Mouse (Mus musculus) neural tube, embryonic 11.5 days (tissue): ENCODE results near the gene Adcy3. TPM values are rescaled to one million over a fixed set of nuclear protein-coding genes. Genes with fewer than 3 reads are reported as not detected.
A peak's percentile ranks its signal among the peaks of the same experiment; 100 is the strongest.

Source experiments
- ATAC-seq: fragments of 200-750 bp; cut with Nextera tagmentation; 2 replicates; pipeline ENCODE4 v1.8.0; 2017; ENCODE audit warnings: moderate number of reproducible peaks, mild to moderate bottlenecking, moderate TSS enrichment, moderate library complexity; ENCODE audit not compliant: insufficient read depth, low FRiP score, low TSS enrichment
- DNase-seq: peaks from one replicate; pipeline ENCODE4 v3.0.0-alpha.2; 2015; ENCODE audit warnings: low spot score
- H3K27ac ChIP-seq: fragments of 300-500 bp; sonication (generic); 2 replicates; pipeline ENCODE4 v1.5.1; 2014; ENCODE audit warnings: low read depth, mild to moderate bottlenecking, low read length
- H3K27me3 ChIP-seq: fragments of 300-500 bp; sonication (generic); 2 replicates; pipeline ENCODE4 v1.6.1; 2014; ENCODE audit warnings: mild to moderate bottlenecking, low read length, mixed read lengths; ENCODE audit not compliant: control insufficient read depth, insufficient read depth
- H3K36me3 ChIP-seq: fragments of 300-500 bp; sonication (generic); 2 replicates; pipeline ENCODE4 v1.6.1; 2014; ENCODE audit warnings: mild to moderate bottlenecking, low read length, moderate library complexity, mixed read lengths; ENCODE audit not compliant: control insufficient read depth, insufficient read depth
- H3K4me1 ChIP-seq: fragments of 300-500 bp; sonication (generic); 2 replicates; pipeline ENCODE4 v1.6.1; 2014; ENCODE audit warnings: low read length, mixed read lengths; ENCODE audit not compliant: control insufficient read depth, insufficient read depth
- H3K4me2 ChIP-seq: fragments of 300-500 bp; sonication (generic); 2 replicates; pipeline ENCODE4 v1.6.1; 2014; ENCODE audit warnings: low read depth, mild to moderate bottlenecking, moderate library complexity
- H3K4me3 ChIP-seq: fragments of 300-500 bp; sonication (generic); 2 replicates; pipeline ENCODE4 v1.5.1; 2014; ENCODE audit warnings: low read depth, low read length
- H3K9ac ChIP-seq: fragments of 300-500 bp; sonication (generic); 2 replicates; pipeline ENCODE4 v1.6.1; 2014; ENCODE audit warnings: mild to moderate bottlenecking, low read length
- H3K9me3 ChIP-seq: fragments of 300-500 bp; sonication (generic); 2 replicates; pipeline ENCODE4 v1.6.1; 2016; ENCODE audit warnings: low read length; ENCODE audit not compliant: control insufficient read depth
- WGBS: fragments of 180-500 bp; shearing (Covaris S2); extraction: QIAGEN DNeasy Blood & Tissue Kit; methylation state at CpG from one replicate; pipeline ENCODE4 v1.1.7; 2014; 5-methylcytosine and 5-hydroxymethylcytosine counted together
- polyA plus RNA-seq: library from polyadenylated mRNA; unstranded; fragments of >200 nt; fragmentation: Nextera tagmentation; extraction: Ambion mirVana; gene quantifications from 2 replicates; pipeline ENCODE4 v1.2.1, GENCODE M21; 2014

Adcy3 gene
- polyA plus RNA-seq, 1 experiment from 2014 or later, result 5.8 TPM

DNA sequence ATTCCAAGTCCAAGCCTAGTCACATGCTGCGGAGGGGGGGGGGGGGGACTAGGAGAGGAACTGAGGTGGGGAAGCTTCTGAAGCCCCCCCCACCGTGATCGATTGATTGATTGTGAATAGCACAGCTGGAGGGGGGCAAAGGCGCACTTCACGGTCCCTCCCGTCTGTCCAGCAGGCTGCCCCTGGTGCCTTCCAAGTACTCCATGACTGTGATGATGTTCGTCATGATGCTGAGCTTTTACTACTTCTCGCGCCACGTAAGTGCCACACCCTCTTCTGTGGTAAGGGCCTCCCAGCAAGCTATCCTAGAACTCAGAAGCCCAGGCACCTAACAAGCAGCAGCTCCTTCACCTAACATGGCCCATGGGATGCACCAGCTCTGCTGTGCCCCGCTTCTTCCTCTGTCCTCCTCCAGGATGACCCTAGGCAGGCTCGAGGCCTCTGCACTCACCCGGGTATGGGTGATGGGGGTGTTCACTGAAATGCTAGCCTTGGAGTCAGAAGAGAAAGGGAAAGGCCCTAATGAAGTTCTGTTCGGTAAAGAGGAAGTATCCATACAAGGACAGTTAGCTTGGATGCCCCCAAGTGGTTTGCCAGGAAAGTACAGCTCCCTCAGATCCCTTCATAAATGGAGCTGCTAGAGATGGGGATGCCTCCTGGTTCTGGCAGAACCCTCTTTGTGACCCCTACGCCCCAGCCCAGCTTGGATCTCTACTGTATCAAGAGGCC, 75.7 kb downstream of the Adcy3 start:
- no peak overlapping the region for H3K27ac ChIP-seq
- 82% methylated on average over 15 of the region's 15 CpGs for WGBS
- no peaks in the 10 kb centered on the region for H3K4me1 ChIP-seq
- no peaks in the 10 kb centered on the region for H3K9me3 ChIP-seq
- no peak overlapping the region for H3K4me3 ChIP-seq
- no peak overlapping the region for H3K4me2 ChIP-seq
- peaks cover 5% of the 10 kb centered on the region; the same call in 1 of the 2 replicates for H3K36me3 ChIP-seq
- no peak overlapping the region for H3K9ac ChIP-seq
- H3K27me3 ChIP-seq, result no peaks in the 10 kb centered on the region
- DNase-seq, result no peak
- ATAC-seq, result no peak

DNA sequence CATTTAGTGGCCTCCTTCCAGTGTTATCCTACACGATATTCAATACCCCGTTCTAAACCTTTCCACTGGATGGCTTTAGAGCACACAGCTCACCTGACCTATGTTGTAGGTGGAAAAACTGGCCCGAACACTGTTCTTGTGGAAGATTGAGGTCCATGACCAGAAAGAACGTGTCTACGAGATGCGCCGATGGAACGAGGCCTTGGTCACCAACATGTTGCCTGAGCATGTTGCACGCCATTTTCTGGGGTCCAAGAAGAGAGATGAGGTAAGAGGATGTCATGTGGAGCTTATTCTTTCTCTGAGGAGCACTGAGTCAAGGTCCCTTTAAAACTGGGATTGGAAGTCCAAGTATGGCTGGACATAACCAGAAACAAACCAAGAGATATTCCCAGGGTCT, 76.3 kb downstream of the Adcy3 start:
- 96% methylated on average over 9 of the region's 9 CpGs for WGBS
- Histone ChIP-seq H3K36me3 (peaks cover 5% of the 10 kb centered on the region; the same call in 1 of the 2 replicates), H3K4me3 (no peak overlapping the region), H3K27me3 (no peaks in the 10 kb centered on the region), H3K9me3 (no peaks in the 10 kb centered on the region), H3K4me2 (no peak overlapping the region), H3K4me1 (no peaks in the 10 kb centered on the region), H3K9ac (no peak overlapping the region), H3K27ac (no peak overlapping the region)
- DNase-seq (no peak), ATAC-seq (no peak)

DNA sequence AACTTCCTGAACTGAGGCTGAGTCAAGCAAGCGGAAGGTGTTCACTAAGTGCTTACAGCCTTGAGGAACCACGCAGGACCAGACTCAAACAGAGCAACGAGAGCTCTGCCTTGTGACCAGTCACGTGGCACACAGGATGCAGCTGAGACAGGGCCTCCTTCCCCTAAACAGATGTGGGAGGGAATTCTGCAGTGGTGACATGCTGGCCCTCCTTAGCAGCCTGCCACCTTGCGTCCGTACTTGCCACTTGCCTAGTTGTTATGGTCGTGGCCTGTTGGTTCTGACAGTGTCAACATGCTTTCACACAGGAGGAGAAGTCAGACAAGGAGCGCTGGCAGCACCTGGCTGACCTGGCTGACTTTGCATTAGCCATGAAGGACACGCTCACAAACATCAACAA, 78.3 kb downstream of the Adcy3 start:
- 93% methylated on average over 9 of the region's 9 CpGs for WGBS
- Histone ChIP-seq H3K36me3 (peaks cover 10% of the 10 kb centered on the region), H3K27me3 (no peaks in the 10 kb centered on the region), H3K9me3 (no peaks in the 10 kb centered on the region), H3K4me2 (no peak overlapping the region), H3K27ac (no peak overlapping the region), H3K4me3 (no peak overlapping the region), H3K4me1 (no peaks in the 10 kb centered on the region), H3K9ac (no peak overlapping the region)
- no peak for DNase-seq
- ATAC-seq, result no peak

- ATAC-seq, result no peak
- H3K4me2 ChIP-seq, result no peak overlapping the region
- no peaks in the 10 kb centered on the region for H3K27me3 ChIP-seq
- WGBS, result 82% methylated on average over 8 of the region's 8 CpGs
- no peak overlapping the region for H3K27ac ChIP-seq
- no peak for DNase-seq
- no peak overlapping the region for H3K4me3 ChIP-seq
- H3K9me3 ChIP-seq, result no peaks in the 10 kb centered on the region
- no peak overlapping the region for H3K9ac ChIP-seq
- H3K4me1 ChIP-seq, result no peaks in the 10 kb centered on the region
- H3K36me3 ChIP-seq, result peaks cover 10% of the 10 kb centered on the region
Measured at GRCm38 (mm10) chr12:4212908-4213307, 80.0 kb downstream of the Adcy3 start.

- ATAC-seq, result no peak
- no peak overlapping the region for H3K9ac ChIP-seq
- no peak overlapping the region for H3K4me3 ChIP-seq
- 92% methylated on average over 7 of the region's 7 CpGs for WGBS
- H3K4me1 ChIP-seq, result peaks cover 7% of the 10 kb centered on the region
- H3K27ac ChIP-seq, result no peak overlapping the region
- H3K9me3 ChIP-seq, result no peaks in the 10 kb centered on the region
- DNase-seq, result no peak
- peaks cover 4% of the 10 kb centered on the region for H3K36me3 ChIP-seq
- H3K27me3 ChIP-seq, result no peaks in the 10 kb centered on the region
- H3K4me2 ChIP-seq, result no peak overlapping the region
Measured at GRCm38 (mm10) chr12:4230156-4230555, 97.3 kb downstream of the Adcy3 start.

- H3K27me3 ChIP-seq, result no peaks in the 10 kb centered on the region
- no peaks in the 10 kb centered on the region for H3K9me3 ChIP-seq
- H3K4me2 ChIP-seq, result peak overlapping the region; percentile 55
- ATAC-seq, result no peak
- no peak overlapping the region for H3K9ac ChIP-seq
- H3K4me1 ChIP-seq, result peaks cover 7% of the 10 kb centered on the region
- H3K27ac ChIP-seq, result no peak overlapping the region
- no peak overlapping the region for H3K4me3 ChIP-seq
- no peak for DNase-seq
- WGBS, result 63% methylated on average over 4 of the region's 4 CpGs
- no peaks in the 10 kb centered on the region for H3K36me3 ChIP-seq
Measured at GRCm38 (mm10) chr12:4232777-4233176, 99.9 kb downstream of the Adcy3 start.

- peak within 1 kb of the TSS; percentile 69 for H3K4me3 ChIP-seq
- no peaks in the 10 kb centered on the region for H3K9me3 ChIP-seq
- no peaks in the 10 kb centered on the region for H3K27me3 ChIP-seq
- peak within 1 kb of the TSS; percentile 55 for H3K4me2 ChIP-seq
- ATAC-seq (peak; percentile 98), DNase-seq (peak; percentile 96)
- H3K36me3 ChIP-seq, result no peaks in the 10 kb centered on the region
- WGBS, result under 1% methylated on average over 50 of the region's 50 CpGs
- peak within 1 kb of the TSS; percentile 80 for H3K27ac ChIP-seq
- H3K9ac ChIP-seq, result peak within 1 kb of the TSS; percentile 67
- peaks cover 7% of the 10 kb centered on the region for H3K4me1 ChIP-seq
Measured at GRCm38 (mm10) chr12:4233572-4234508, 100.9 kb downstream of the Adcy3 start, which contains the start of the genes Ptrhd1 and Cenpo. TSS of gene Ptrhd1 (plus strand) at chr12:4234027. TSS of gene Cenpo (minus strand) at chr12:4234294.

- no peak overlapping the region for H3K4me3 ChIP-seq
- no peak overlapping the region for H3K4me2 ChIP-seq
- no peak for ATAC-seq
- no peaks in the 10 kb centered on the region for H3K9me3 ChIP-seq
- no peaks in the 10 kb centered on the region for H3K27me3 ChIP-seq
- no peak overlapping the region for H3K9ac ChIP-seq
- 94% methylated on average over 15 of the region's 15 CpGs for WGBS
- no peaks in the 10 kb centered on the region for H3K36me3 ChIP-seq
- no peak overlapping the region for H3K27ac ChIP-seq
- peaks cover 6% of the 10 kb centered on the region for H3K4me1 ChIP-seq
- DNase-seq, result no peak
Measured at GRCm38 (mm10) chr12:4237481-4237880, 104.6 kb downstream of the Adcy3 start.
